7 mouse cellular contexts compared by ENCODE assay signal in the genomic region with DNA sequence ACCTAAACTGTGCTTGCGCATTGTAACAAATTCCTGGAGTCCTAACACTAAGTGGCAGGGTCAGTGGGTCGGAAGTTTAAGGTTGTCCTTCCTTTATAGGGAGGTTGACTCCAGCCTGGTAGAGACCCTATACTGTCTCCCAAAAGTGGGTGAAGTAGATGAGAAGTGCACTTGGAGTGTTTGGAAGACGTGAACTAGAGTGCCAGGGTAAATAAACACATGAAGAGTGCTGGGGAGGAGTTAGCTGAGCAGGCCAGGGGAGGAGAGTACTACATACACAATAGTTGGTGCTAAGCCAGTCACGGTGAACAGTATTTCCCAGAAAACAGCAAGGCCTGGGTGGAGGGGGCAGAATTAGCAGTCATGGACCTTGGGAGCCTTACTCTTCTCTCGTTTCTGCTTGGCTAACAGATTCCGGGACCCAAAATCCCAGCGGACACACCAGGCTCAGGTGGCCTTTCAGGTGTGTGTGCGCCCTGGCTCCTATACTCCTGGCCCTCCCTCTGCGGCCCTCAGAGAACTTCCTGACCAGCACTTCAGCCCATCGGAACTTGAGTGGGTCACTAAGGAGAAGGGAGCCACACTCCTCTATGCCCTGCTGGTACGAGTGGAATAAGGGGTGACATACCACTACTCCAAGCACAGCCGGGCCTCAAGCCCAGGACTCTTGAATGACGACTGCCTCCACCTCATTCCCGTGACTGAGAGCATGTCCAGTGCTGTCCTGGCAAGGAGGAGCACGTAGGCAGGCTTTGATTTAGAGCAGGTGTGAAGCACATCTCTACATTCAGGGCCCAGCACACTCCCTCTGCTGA. TPM values are rescaled to one million over a fixed set of nuclear protein-coding genes. Genes with fewer than 3 reads are reported as not detected.
DNase-seq lines count a peak whose midpoint lies in the region; ATAC-seq and TF ChIP-seq lines count a peak whose summit lies in the region.

No protein-coding gene starts in this region.

- TF ChIP-seq EP300 in liver, postnatal 0 days (IDR thresholded peaks at IDR 0.05; ENCODE audit: low read depth): no peak
- TF ChIP-seq EP300 in stomach, postnatal 0 days (optimal IDR thresholded peaks at IDR 0.05): no peak

- H3K4me1 ChIP-seq in thymus, adult 2 months (replicated peaks; ENCODE audit: control insufficient read depth, insufficient read depth, low read length): peaks cover 22% of the 10 kb centered on the region
- H3K4me1 ChIP-seq in forebrain, embryonic 16.5 days (replicated peaks; ENCODE audit: control insufficient read depth, insufficient read depth, low read length): peaks cover 21% of the 10 kb centered on the region
- peaks cover 39% of the 10 kb centered on the region for H3K4me1 ChIP-seq in liver, postnatal 0 days (ENCODE audit: insufficient read depth)
- peaks cover 2% of the 10 kb centered on the region; the same call in 1 of the 2 replicates for H3K4me1 ChIP-seq in stomach, postnatal 0 days (replicated peaks; ENCODE audit: control insufficient read depth, insufficient read depth)

- WGBS in thymus, adult 2 months: 88% methylated on average over 15 of the region's 15 CpGs
- 78% methylated on average over 15 of the region's 15 CpGs for WGBS in forebrain, embryonic 16.5 days
- 78% methylated on average over 15 of the region's 15 CpGs for WGBS in liver, postnatal 0 days (ENCODE audit: insufficient replicate concordance)
- 77% methylated on average over 15 of the region's 15 CpGs for WGBS in stomach, postnatal 0 days

- no peaks in the 10 kb centered on the region for H3K9me3 ChIP-seq in forebrain, embryonic 16.5 days (ENCODE audit: control insufficient read depth, low read length)
- H3K9me3 ChIP-seq in liver, postnatal 0 days (ENCODE audit: low read length): no peaks in the 10 kb centered on the region
- no peaks in the 10 kb centered on the region for H3K9me3 ChIP-seq in stomach, postnatal 0 days (ENCODE audit: control insufficient read depth, low read length)

- ATAC-seq in forebrain, embryonic 16.5 days: peak; percentile 13; the same call in 1 of the 2 replicates
- ATAC-seq in liver, postnatal 0 days: no peak
- ATAC-seq in stomach, postnatal 0 days (ENCODE audit: low FRiP score, low TSS enrichment): no peak
- no peak for ATAC-seq in activated CD4-positive, CD25-positive, alpha-beta regulatory T cell, adult 4 months

- H3K4me2 ChIP-seq in forebrain, embryonic 16.5 days (ENCODE audit: low read length): peak overlapping the region; percentile 90
- H3K4me2 ChIP-seq in liver, postnatal 0 days (ENCODE audit: low read depth, low read length): peak overlapping the region; percentile 99
- H3K4me2 ChIP-seq in stomach, postnatal 0 days (replicated peaks; ENCODE audit: low read depth): peak overlapping the region; percentile 93

- H3K9ac ChIP-seq in forebrain, embryonic 16.5 days (replicated peaks; ENCODE audit: low read depth, low read length): no peak overlapping the region; the same call in 1 of the 2 replicates
- H3K9ac ChIP-seq in liver, postnatal 0 days (replicated peaks): peak overlapping the region; percentile 93
- H3K9ac ChIP-seq in stomach, postnatal 0 days (ENCODE audit: low read length): peak overlapping the region; percentile 89

- no peak for TF ChIP-seq POLR2A in thymus, adult 2 months (IDR thresholded peaks at IDR 0.05; ENCODE audit: control insufficient read depth, extremely low read depth, insufficient read depth, low read length, poor library complexity)

- no peak overlapping the region for H3K27ac ChIP-seq in thymus, adult 2 months (ENCODE audit: control insufficient read depth, insufficient read depth, low read length)
- H3K27ac ChIP-seq in forebrain, embryonic 16.5 days (ENCODE audit: low read length): no peak overlapping the region
- peak overlapping the region; percentile 90; the same call in 1 of the 2 replicates for H3K27ac ChIP-seq in liver, postnatal 0 days (ENCODE audit: low read depth)
- peak overlapping the region; percentile 53 for H3K27ac ChIP-seq in stomach, postnatal 0 days (replicated peaks)

- no peak for DNase-seq in thymus, adult 2 months
- DNase-seq in thymus, adult 18-20 months: no peak
- DNase-seq in liver, postnatal 0 days: peak; percentile 14
- DNase-seq in stomach, postnatal 0 days (ENCODE audit: low spot score): no peak
- DNase-seq in adrenal gland, postnatal 14 days: no peak

- peaks cover 35% of the 10 kb centered on the region for H3K36me3 ChIP-seq in thymus, adult 2 months (ENCODE audit: control insufficient read depth, insufficient read depth, low read length)
- peaks cover 58% of the 10 kb centered on the region for H3K36me3 ChIP-seq in forebrain, embryonic 16.5 days (ENCODE audit: control insufficient read depth, insufficient read depth)
- H3K36me3 ChIP-seq in liver, postnatal 0 days (replicated peaks; ENCODE audit: insufficient read depth, low read length): peaks cover 76% of the 10 kb centered on the region
- peaks cover 41% of the 10 kb centered on the region for H3K36me3 ChIP-seq in stomach, postnatal 0 days (ENCODE audit: control insufficient read depth, insufficient read depth, low read length)

- peak overlapping the region; percentile 87; the same call in 1 of the 2 replicates for H3K4me3 ChIP-seq in thymus, adult 2 months (ENCODE audit: control insufficient read depth, insufficient read depth, low read length)
- peak overlapping the region; percentile 76 for H3K4me3 ChIP-seq in forebrain, embryonic 16.5 days (replicated peaks; ENCODE audit: low read length)
- peak overlapping the region; percentile 97 for H3K4me3 ChIP-seq in liver, postnatal 0 days (ENCODE audit: low read depth, low read length)
- H3K4me3 ChIP-seq in stomach, postnatal 0 days (ENCODE audit: low read depth, low read length): peak overlapping the region; percentile 78

- H3K27me3 ChIP-seq in thymus, adult 2 months (ENCODE audit: control insufficient read depth, insufficient read depth, low read length): no peaks in the 10 kb centered on the region
- no peaks in the 10 kb centered on the region for H3K27me3 ChIP-seq in forebrain, embryonic 16.5 days (replicated peaks; ENCODE audit: control insufficient read depth, insufficient read depth, low read length)
- H3K27me3 ChIP-seq in liver, postnatal 0 days (ENCODE audit: insufficient read depth, low read length): no peaks in the 10 kb centered on the region
- H3K27me3 ChIP-seq in stomach, postnatal 0 days (ENCODE audit: control insufficient read depth, insufficient read depth, low read length): no peaks in the 10 kb centered on the region

- no peak for TF ChIP-seq CTCF in thymus, adult 2 months (IDR thresholded peaks at IDR 0.05; ENCODE audit: borderline replicate concordance, control insufficient read depth, extremely low read depth, insufficient read depth, low read length, poor library complexity)
- TF ChIP-seq CTCF in liver, postnatal 0 days (IDR thresholded peaks at IDR 0.05; ENCODE audit: low read depth): no peak
- TF ChIP-seq CTCF in stomach, postnatal 0 days (IDR thresholded peaks at IDR 0.05; ENCODE audit: low read depth): no peak

RNA-seq across cellular contexts. Expression of gene Gps2, which starts 0.8 kb away (rescaled TPM):
- 236 and 272 TPM in 2 replicates for polyA plus RNA-seq in thymus, adult 2 months (2012; rRNA removed)
- polyA plus RNA-seq in forebrain, embryonic 16.5 days (2015; fragmentation: Nextera tagmentation; extraction: Ambion mirVana): 81.2 and 91.8 TPM in 2 replicates
- polyA plus RNA-seq in liver, postnatal 0 days (2015; fragmentation: Nextera tagmentation; extraction: Ambion mirVana): 46.1 and 48.9 TPM in 2 replicates
- polyA plus RNA-seq in stomach, postnatal 0 days (2015; fragmentation: Nextera tagmentation; extraction: Ambion mirVana): 40.6 and 43.3 TPM in 2 replicates
- total RNA-seq in adrenal gland, postnatal 14 days (2021): 52.3 and 57.3 TPM in 2 replicates
- 100 to 1,000 TPM in 1 of 2 experiments, 10 to 100 TPM in 1; 90.7 to 106 TPM for polyA plus RNA-seq in activated CD4-positive, CD25-positive, alpha-beta regulatory T cell, adult 4 months (2017; shearing (Covaris generic))

RNA-seq across cellular contexts. Expression of gene Eif5a, which starts 8.8 kb away (rescaled TPM):
- polyA plus RNA-seq in thymus, adult 2 months (2012; rRNA removed): 618 and 719 TPM in 2 replicates
- 1,142 and 1,181 TPM in 2 replicates for polyA plus RNA-seq in forebrain, embryonic 16.5 days (2015; fragmentation: Nextera tagmentation; extraction: Ambion mirVana)
- polyA plus RNA-seq in liver, postnatal 0 days (2015; fragmentation: Nextera tagmentation; extraction: Ambion mirVana): 872 and 914 TPM in 2 replicates
- 1,169 and 1,205 TPM in 2 replicates for polyA plus RNA-seq in stomach, postnatal 0 days (2015; fragmentation: Nextera tagmentation; extraction: Ambion mirVana)
- total RNA-seq in adrenal gland, postnatal 14 days (2021): 616 and 636 TPM in 2 replicates
- 1,000 to 10,000 TPM; 1,092 to 1,351 TPM for polyA plus RNA-seq in activated CD4-positive, CD25-positive, alpha-beta regulatory T cell, adult 4 months (2017; shearing (Covaris generic))

RNA-seq across cellular contexts. Expression of gene Neurl4, which starts 12.1 kb away (rescaled TPM):
- polyA plus RNA-seq in thymus, adult 2 months (2012; rRNA removed): 85.3 and 90.7 TPM in 2 replicates
- 19.0 and 21.5 TPM in 2 replicates for polyA plus RNA-seq in forebrain, embryonic 16.5 days (2015; fragmentation: Nextera tagmentation; extraction: Ambion mirVana)
- 1.0 and 1.4 TPM in 2 replicates for polyA plus RNA-seq in liver, postnatal 0 days (2015; fragmentation: Nextera tagmentation; extraction: Ambion mirVana)
- 2.3 and 3.9 TPM in 2 replicates for polyA plus RNA-seq in stomach, postnatal 0 days (2015; fragmentation: Nextera tagmentation; extraction: Ambion mirVana)
- 45.9 and 48.8 TPM in 2 replicates for total RNA-seq in adrenal gland, postnatal 14 days (2021)
- 1 to 10 TPM; 7.9 to 8.0 TPM for polyA plus RNA-seq in activated CD4-positive, CD25-positive, alpha-beta regulatory T cell, adult 4 months (2017; shearing (Covaris generic))

RNA-seq across cellular contexts. Expression of gene 2810408A11Rik, which starts 12.1 kb away (rescaled TPM):
- 7.1 and 10.2 TPM in 2 replicates for polyA plus RNA-seq in thymus, adult 2 months (2012; rRNA removed)
- polyA plus RNA-seq in forebrain, embryonic 16.5 days (2015; fragmentation: Nextera tagmentation; extraction: Ambion mirVana): 16.4 and 18.5 TPM in 2 replicates
- 0.90 and 1.2 TPM in 2 replicates for polyA plus RNA-seq in liver, postnatal 0 days (2015; fragmentation: Nextera tagmentation; extraction: Ambion mirVana)
- polyA plus RNA-seq in stomach, postnatal 0 days (2015; fragmentation: Nextera tagmentation; extraction: Ambion mirVana): 5.6 and 5.9 TPM in 2 replicates
- 1.8 and 2.1 TPM in 2 replicates for total RNA-seq in adrenal gland, postnatal 14 days (2021)
- polyA plus RNA-seq in activated CD4-positive, CD25-positive, alpha-beta regulatory T cell, adult 4 months (2017; shearing (Covaris generic)): 1 to 10 TPM; 1.1 to 1.2 TPM

RNA-seq across cellular contexts. Expression of gene Acap1, which starts 17.6 kb away (rescaled TPM):
- 405 and 462 TPM in 2 replicates for polyA plus RNA-seq in thymus, adult 2 months (2012; rRNA removed)
- 0.48 and 0.49 TPM in 2 replicates for polyA plus RNA-seq in forebrain, embryonic 16.5 days (2015; fragmentation: Nextera tagmentation; extraction: Ambion mirVana)
- 6.5 and 7.1 TPM in 2 replicates for polyA plus RNA-seq in liver, postnatal 0 days (2015; fragmentation: Nextera tagmentation; extraction: Ambion mirVana)
- polyA plus RNA-seq in stomach, postnatal 0 days (2015; fragmentation: Nextera tagmentation; extraction: Ambion mirVana): 0.70 and 0.71 TPM in 2 replicates
- 2.1 and 14.4 TPM in 2 replicates for total RNA-seq in adrenal gland, postnatal 14 days (2021)
- polyA plus RNA-seq in activated CD4-positive, CD25-positive, alpha-beta regulatory T cell, adult 4 months (2017; shearing (Covaris generic)): 100 to 1,000 TPM; 213 to 273 TPM

Comparison
In these comparisons a context has a peak if more than half of its experiments do, and no peak if none do; other contexts are left out.
1. H3K27ac ChIP-seq: peak in liver, postnatal 0 days (single experiment) and stomach, postnatal 0 days (single experiment); none in thymus, adult 2 months (single experiment) and forebrain, embryonic 16.5 days (single experiment).
2. Peak in every context shown above with its lines, with median percentiles within 50 percentile points of each other: H3K4me3 ChIP-seq and H3K4me2 ChIP-seq.